Mouse (Mus musculus): ENCODE results near the gene Kif21a. TPM values are rescaled to one million over a fixed set of nuclear protein-coding genes. Genes with fewer than 3 reads are reported as not detected.

Kif21a gene
- total and polyA plus RNA-seq, 2 experiments from 2014 or later, result 33.2 to 64.9 TPM

DNA sequence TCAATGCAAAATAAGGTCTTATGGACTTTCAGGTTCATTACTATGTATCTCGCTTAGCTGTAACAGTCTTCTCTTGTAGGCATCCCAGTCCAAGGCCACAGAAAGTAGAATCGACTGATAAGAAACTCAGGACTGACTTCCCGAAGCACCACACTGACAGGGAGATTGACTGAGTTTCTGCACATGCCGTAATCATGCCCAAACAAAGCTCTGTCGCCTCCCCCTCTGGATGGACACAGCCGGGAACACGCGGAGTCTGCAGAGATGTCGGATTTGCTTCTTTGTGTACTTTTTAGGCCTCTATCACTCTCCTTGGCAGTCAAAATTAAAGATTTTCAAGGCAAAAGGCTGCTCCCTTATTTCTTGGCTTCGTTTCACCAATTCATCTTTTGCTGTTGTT lies 20.8 kb downstream of the Kif21a start:
- Histone ChIP-seq H3K27me3 (ENCODE audit: insufficient read depth, low read length) (no peaks in the 10 kb centered on the region), H3K27ac (ENCODE audit: low read depth, low read length) (peak overlapping the region; percentile 26), H3K36me3 (ENCODE audit: insufficient read depth, low read length) (no peaks in the 10 kb centered on the region), H3K9ac (replicated peaks; ENCODE audit: low read length, poor library complexity, severe bottlenecking) (no peak overlapping the region), H3K4me1 (ENCODE audit: insufficient read depth, low read length) (no peaks in the 10 kb centered on the region), H3K9me3 (ENCODE audit: low read length) (no peaks in the 10 kb centered on the region), H3K4me2 (ENCODE audit: low read depth, low read length, poor library complexity, severe bottlenecking) (no peak overlapping the region), H3K4me3 (ENCODE audit: low read depth, low read length) (no peak overlapping the region)
- TF ChIP-seq CTCF (IDR thresholded peaks at IDR 0.05), result no peak
- no peak for DNase-seq (ENCODE audit: low spot score)
- no peak for ATAC-seq (ENCODE audit: low FRiP score)
- WGBS, result 88% methylated on average over 10 of the region's 10 CpGs

DNA sequence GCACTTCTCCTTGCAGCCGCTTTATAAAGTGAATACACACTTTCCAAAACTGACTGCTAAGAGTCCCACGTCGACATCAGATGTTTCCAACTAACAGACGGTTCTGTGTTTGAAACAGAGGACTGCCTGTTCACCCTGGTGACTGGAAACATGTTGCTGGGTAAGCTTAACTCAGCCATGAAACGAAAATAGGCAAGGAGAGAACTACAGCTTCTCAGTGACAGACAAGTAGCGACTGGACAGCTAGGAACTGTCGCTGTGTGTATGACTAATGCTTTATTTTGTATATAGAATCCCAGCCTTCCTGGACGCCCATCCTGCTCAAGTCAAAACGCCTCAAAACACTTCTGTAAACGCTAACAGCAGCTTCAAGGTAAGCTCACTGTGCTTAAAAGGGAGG lies 21.3 kb downstream of the Kif21a start:
- no peaks in the 10 kb centered on the region for H3K9me3 ChIP-seq (ENCODE audit: low read length)
- no peaks in the 10 kb centered on the region for H3K27me3 ChIP-seq (ENCODE audit: insufficient read depth, low read length)
- H3K27ac ChIP-seq (ENCODE audit: low read depth, low read length), result peak overlapping the region; percentile 26
- H3K36me3 ChIP-seq (ENCODE audit: insufficient read depth, low read length), result no peaks in the 10 kb centered on the region
- DNase-seq (ENCODE audit: low spot score) (peak; percentile 54), ATAC-seq (ENCODE audit: low FRiP score) (no peak)
- H3K4me2 ChIP-seq (ENCODE audit: low read depth, low read length, poor library complexity, severe bottlenecking), result no peak overlapping the region
- 68% methylated on average over 10 of the region's 10 CpGs for WGBS
- H3K9ac ChIP-seq (replicated peaks; ENCODE audit: low read length, poor library complexity, severe bottlenecking), result no peak overlapping the region
- TF ChIP-seq CTCF (IDR thresholded peaks at IDR 0.05), result no peak
- no peak overlapping the region for H3K4me3 ChIP-seq (ENCODE audit: low read depth, low read length)
- no peaks in the 10 kb centered on the region for H3K4me1 ChIP-seq (ENCODE audit: insufficient read depth, low read length)

DNA sequence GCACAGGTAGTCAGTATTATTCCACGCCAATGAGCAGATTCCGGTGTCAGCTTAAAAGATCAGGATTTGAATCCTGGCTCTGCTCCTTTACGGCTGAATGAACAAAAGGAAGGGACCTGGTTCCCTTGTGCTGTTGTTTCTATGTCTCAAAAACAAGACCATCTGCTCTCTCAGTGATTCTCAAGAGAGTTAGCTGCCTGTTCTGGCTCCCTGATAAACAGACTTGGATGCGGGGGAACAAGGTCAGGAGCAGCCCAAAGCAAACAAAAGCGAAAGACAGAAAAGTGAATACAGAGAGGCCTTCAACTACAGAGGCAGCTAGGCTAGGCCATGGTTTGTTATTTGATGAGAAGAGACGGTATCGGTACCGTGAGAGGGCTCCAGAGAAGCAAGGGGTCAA lies 27.5 kb downstream of the Kif21a start:
- H3K9ac ChIP-seq (replicated peaks; ENCODE audit: low read length, poor library complexity, severe bottlenecking), result no peak overlapping the region
- 59% methylated on average over 8 of the region's 8 CpGs for WGBS
- H3K4me1 ChIP-seq (ENCODE audit: insufficient read depth, low read length), result peaks cover 9% of the 10 kb centered on the region; the same call in 1 of the 2 replicates
- no peak overlapping the region for H3K4me2 ChIP-seq (ENCODE audit: low read depth, low read length, poor library complexity, severe bottlenecking)
- no peak for TF ChIP-seq CTCF (IDR thresholded peaks at IDR 0.05)
- H3K27me3 ChIP-seq (ENCODE audit: insufficient read depth, low read length), result no peaks in the 10 kb centered on the region
- H3K4me3 ChIP-seq (ENCODE audit: low read depth, low read length), result no peak overlapping the region
- no peak for DNase-seq (ENCODE audit: low spot score)
- H3K27ac ChIP-seq (ENCODE audit: low read depth, low read length), result no peak overlapping the region
- no peaks in the 10 kb centered on the region for H3K36me3 ChIP-seq (ENCODE audit: insufficient read depth, low read length)
- no peaks in the 10 kb centered on the region for H3K9me3 ChIP-seq (ENCODE audit: low read length)
- no peak for ATAC-seq (ENCODE audit: low FRiP score)

DNA sequence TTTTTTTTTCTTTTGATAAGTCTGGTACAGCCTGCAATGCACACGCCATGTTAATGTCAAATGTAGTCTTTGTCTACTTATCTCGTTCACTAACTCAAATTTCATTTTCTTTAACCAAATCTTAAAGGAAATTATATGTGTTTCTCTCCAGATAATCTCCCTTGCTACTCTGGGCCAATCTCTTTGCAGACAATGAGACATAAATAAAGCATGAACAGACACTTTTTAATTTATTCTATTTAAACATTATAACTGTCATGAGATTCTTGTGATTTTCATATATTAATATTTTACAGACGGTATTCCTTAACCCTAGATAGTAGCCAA lies 30.9 kb downstream of the Kif21a start:
- H3K9me3 ChIP-seq (ENCODE audit: low read length), result no peaks in the 10 kb centered on the region
- ATAC-seq (ENCODE audit: low FRiP score), result no peak
- no peak overlapping the region for H3K4me2 ChIP-seq (ENCODE audit: low read depth, low read length, poor library complexity, severe bottlenecking)
- no peaks in the 10 kb centered on the region for H3K36me3 ChIP-seq (ENCODE audit: insufficient read depth, low read length)
- no peak for TF ChIP-seq CTCF (IDR thresholded peaks at IDR 0.05)
- no peak overlapping the region for H3K4me3 ChIP-seq (ENCODE audit: low read depth, low read length)
- H3K9ac ChIP-seq (replicated peaks; ENCODE audit: low read length, poor library complexity, severe bottlenecking), result no peak overlapping the region
- H3K4me1 ChIP-seq (ENCODE audit: insufficient read depth, low read length), result peaks cover 9% of the 10 kb centered on the region; the same call in 1 of the 2 replicates
- no peaks in the 10 kb centered on the region for H3K27me3 ChIP-seq (ENCODE audit: insufficient read depth, low read length)
- DNase-seq (ENCODE audit: low spot score), result no peak
- 10% methylated on average over 3 of the region's 3 CpGs for WGBS
- peak overlapping the region; percentile 78 for H3K27ac ChIP-seq (ENCODE audit: low read depth, low read length)

DNA sequence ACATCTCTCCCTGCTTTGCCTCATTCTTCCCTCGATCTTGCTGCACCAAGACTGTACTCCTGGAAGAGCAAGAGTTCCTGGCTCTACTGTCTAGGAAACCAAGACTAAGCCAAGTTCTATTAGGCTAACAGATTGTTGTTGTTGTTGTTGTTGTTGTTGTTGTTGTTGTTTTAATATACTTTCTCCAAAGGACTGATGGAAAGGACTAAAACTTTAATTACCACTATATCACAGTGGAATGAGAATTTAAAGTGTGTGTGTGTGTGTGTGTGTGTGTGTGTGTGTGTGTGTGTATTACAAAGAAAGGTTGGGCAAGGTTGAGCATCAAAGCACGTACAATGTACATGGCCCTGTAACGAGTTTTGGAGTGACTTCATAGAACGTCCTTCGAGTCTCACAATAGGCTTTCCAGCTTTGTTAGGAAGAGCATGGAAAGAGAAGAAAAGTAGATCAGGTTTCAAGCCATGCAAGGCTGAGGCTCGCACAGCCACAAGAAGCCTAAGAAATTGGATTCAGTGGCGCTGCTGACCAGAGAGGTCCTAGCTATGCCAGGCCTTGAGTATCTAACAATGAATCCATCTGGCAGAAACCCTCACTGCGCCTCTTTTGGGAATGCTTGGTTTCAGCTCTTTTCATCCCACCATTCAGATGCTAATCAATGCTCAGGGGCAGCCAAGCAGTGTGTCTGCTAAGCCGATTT lies 31.4 kb downstream of the Kif21a start:
- ATAC-seq (ENCODE audit: low FRiP score) (peak; percentile 79), DNase-seq (ENCODE audit: low spot score) (peak; percentile 91)
- no peak for TF ChIP-seq CTCF (IDR thresholded peaks at IDR 0.05)
- Histone ChIP-seq H3K36me3 (ENCODE audit: insufficient read depth, low read length) (no peaks in the 10 kb centered on the region), H3K4me3 (ENCODE audit: low read depth, low read length) (0 out of 2 replicates have a peak overlapping the region, but pooled peaks have one; percentile 0), H3K4me2 (ENCODE audit: low read depth, low read length, poor library complexity, severe bottlenecking) (peak overlapping the region; percentile 47), H3K27ac (ENCODE audit: low read depth, low read length) (peak overlapping the region; percentile 78), H3K4me1 (ENCODE audit: insufficient read depth, low read length) (peaks cover 9% of the 10 kb centered on the region; the same call in 1 of the 2 replicates), H3K27me3 (ENCODE audit: insufficient read depth, low read length) (no peaks in the 10 kb centered on the region), H3K9me3 (ENCODE audit: low read length) (no peaks in the 10 kb centered on the region), H3K9ac (replicated peaks; ENCODE audit: low read length, poor library complexity, severe bottlenecking) (no peak overlapping the region)
- 10% methylated on average over 9 of the region's 9 CpGs for WGBS

DNA sequence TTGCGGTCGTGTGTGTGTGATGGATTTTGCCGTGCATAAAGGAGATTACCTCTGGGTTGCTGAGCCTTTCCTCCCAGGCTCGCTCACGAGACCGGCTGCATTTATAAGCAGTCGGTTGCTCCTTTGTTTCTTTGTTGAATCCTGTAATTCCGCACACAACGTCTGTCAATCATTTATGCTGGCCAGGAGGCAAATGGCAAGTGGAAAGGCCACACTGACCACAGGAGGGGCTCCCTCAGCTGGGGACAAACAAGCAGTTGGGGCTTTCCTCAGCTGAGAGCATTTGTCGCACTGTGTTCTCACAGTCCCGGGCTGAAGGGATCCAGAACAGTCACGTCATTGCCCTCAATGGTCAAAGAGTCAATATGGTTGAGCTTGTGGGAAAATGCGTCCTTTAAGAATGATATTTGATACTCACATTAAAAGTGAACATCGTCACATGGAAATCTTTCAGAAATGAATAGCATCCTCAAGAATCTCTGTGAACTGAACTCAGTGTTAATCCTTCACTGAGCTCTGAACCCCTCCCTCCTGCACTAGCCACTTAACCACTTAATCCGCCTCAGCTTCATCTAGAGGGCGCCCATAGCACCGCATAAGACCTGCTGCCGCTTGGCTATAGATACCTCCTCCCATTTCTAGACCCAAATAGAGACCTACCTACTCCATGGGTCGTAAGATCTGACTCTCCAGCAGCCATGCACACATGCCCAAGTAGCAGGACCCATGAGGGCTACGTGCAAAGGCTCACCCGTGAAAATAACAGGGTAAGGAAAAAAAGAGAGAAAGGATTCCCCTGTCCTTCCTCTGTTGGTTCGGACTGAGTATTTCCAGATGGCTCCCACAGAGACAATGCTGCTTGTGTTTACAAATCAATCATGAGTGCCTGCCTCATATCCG lies 32.2 kb downstream of the Kif21a start:
- Histone ChIP-seq H3K4me3 (ENCODE audit: low read depth, low read length) (peak overlapping the region; percentile 20; the same call in 1 of the 2 replicates), H3K9ac (replicated peaks; ENCODE audit: low read length, poor library complexity, severe bottlenecking) (peak overlapping the region; percentile 51), H3K4me1 (ENCODE audit: insufficient read depth, low read length) (peaks cover 13% of the 10 kb centered on the region; the same call in 1 of the 2 replicates), H3K4me2 (ENCODE audit: low read depth, low read length, poor library complexity, severe bottlenecking) (peak overlapping the region; percentile 47), H3K9me3 (ENCODE audit: low read length) (no peaks in the 10 kb centered on the region), H3K36me3 (ENCODE audit: insufficient read depth, low read length) (no peaks in the 10 kb centered on the region), H3K27me3 (ENCODE audit: insufficient read depth, low read length) (no peaks in the 10 kb centered on the region), H3K27ac (ENCODE audit: low read depth, low read length) (peak overlapping the region; percentile 78)
- WGBS, result 8% methylated on average over 23 of the region's 23 CpGs
- DNase-seq (ENCODE audit: low spot score) (peak; percentile 76), ATAC-seq (ENCODE audit: low FRiP score) (peak; percentile 62)
- TF ChIP-seq CTCF (IDR thresholded peaks at IDR 0.05), result peak; percentile 50
